Mouse (Mus musculus) Patski (cell line): ENCODE data around the gene Bbip1. TPM values are rescaled to one million over a fixed set of nuclear protein-coding genes. Genes with fewer than 3 reads are reported as not detected.

ENCODE experiments used
- ATAC-seq: fragments of 100-300 bp; one replicate; pipeline ENCODE4 v1.8.0; 2021
- CTCF ChIA-PET: fragments of 350-600 bp; sonication (Branson Sonifier 250); formaldehyde crosslinking; loops from one replicate; lab custom pipeline; 2022; ENCODE audit warnings: inconsistent platforms; lab: Charles Lee
- POLR2A ChIA-PET: fragments of 350-600 bp; sonication (Branson Sonifier 250); formaldehyde crosslinking; loops from one replicate; lab custom pipeline; 2022; ENCODE audit warnings: antibody characterized with exemption, inconsistent platforms; lab: Charles Lee
- DNase-seq: peaks from one replicate; pipeline ENCODE4 v3.0.0-alpha.2; 2011; ENCODE audit warnings: low read depth, low spot score
- H3K27me3 ChIP-seq: fragments of 371-371 bp; one replicate; pipeline ENCODE4 v1.5.1; 2021
- CTCF ChIP-seq: fragments of 100-300 bp; IDR thresholded peaks from one replicate; pipeline ENCODE4 v1.5.1; 2021
- in situ Hi-C: fragments of 300-500 bp; cut with MboI; formaldehyde crosslinking; loops from 3 replicates; pipeline ENCODE4 v1.11.1; 2018; ENCODE audit warnings: low pct_unique_long_range_greater_than_20kb, mixed read lengths
- polyA plus RNA-seq: library from polyadenylated mRNA; unstranded; gene quantifications from one replicate; pipeline ENCODE4 v1.2.3, GENCODE M21; 2021

The Bbip1 gene
- polyA plus RNA-seq, 1 experiment from 2014 or later: 53.0 TPM

DNA sequence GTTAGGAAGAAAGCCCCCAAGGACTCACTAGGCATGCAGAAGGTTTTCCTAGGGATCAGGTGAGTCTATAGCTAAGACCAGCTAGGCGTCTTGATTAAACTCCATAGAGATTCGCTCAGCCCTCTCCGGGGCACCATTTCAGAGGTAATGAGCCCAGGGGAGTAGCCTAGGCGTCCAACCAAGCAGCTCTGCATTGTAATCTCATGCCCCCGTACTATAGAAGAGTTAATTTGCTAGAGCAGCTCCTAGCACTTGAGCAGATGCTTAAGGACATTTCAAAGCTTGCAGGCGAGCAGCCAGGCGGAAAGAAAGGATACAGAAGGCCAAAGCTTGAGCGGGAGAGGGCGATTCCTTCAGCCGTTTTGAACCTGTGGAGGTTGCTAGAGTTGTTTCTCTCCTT, 59.0 kb downstream of the Bbip1 start:
- CTCF ChIA-PET: interaction anchor here (1.6 kb wide), 1 partner anchor 10 kb away, joined by 4 read pairs; no protein-coding TSS in a partner anchor
- POLR2A ChIA-PET: interaction anchor here (1.0 kb wide), 1 partner anchor 17 kb away, joined by 4 read pairs; no protein-coding TSS in a partner anchor
- H3K27me3 ChIP-seq: peaks cover 21% of the 10 kb centered on the region
- no peak for DNase-seq
- in situ Hi-C loops: no loop called here
- no peak for ATAC-seq
- no peak for TF ChIP-seq CTCF

DNA sequence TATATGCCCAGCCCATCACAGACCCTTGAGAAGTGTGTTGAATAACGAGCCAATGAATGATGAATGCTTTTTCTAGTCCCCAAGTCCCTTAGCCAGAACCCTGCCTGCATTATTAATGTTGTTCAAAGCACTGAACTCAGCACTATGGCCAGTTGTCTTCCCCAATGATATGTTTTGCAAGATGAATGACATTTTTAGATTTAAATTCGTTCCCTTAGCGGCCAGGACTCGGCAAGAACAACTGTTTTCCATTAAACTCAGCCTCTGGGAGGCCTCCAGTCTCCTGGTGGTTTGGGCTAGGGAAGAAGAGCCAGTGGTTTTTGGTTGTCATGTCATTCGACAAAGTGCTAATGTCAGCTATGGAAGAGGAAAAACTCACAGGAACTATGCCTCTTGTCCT, 62.6 kb downstream of the Bbip1 start:
- ATAC-seq (no peak), DNase-seq (no peak)
- POLR2A ChIA-PET: no interaction called here
- H3K27me3 ChIP-seq: peaks cover 18% of the 10 kb centered on the region
- CTCF ChIA-PET: no interaction called here
- in situ Hi-C loops: no loop called here
- TF ChIP-seq CTCF: no peak

DNA sequence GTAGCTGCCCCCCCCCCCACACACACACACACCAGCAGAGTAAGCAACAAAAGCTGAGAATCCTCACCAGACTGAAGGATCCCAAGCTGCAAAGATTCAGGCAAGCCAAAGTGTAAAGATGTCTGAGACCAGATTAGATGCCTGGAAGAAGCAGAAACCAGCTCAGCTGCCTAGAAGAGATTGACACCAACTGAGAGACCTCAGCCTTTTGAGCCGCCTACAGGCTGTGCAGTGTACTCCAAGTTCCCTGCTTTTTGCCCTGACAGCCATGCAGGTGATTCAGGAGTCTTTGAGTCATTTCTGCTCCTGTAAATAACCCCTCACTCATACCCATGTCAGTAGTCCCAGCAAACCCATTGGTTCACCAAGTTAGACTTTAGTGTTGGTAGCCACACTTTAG, 64.0 kb downstream of the Bbip1 start:
- ChIA-PET POLR2A (interaction anchor here (0.6 kb wide), 1 partner anchor 14 kb away, joined by 3 read pairs; no protein-coding TSS in a partner anchor), CTCF (no interaction called here)
- in situ Hi-C loops: no loop called here
- ATAC-seq (no peak), DNase-seq (no peak)
- peaks cover 18% of the 10 kb centered on the region for H3K27me3 ChIP-seq
- no peak for TF ChIP-seq CTCF

Other genes with a start within 250 kb of the Bbip1 start
- gene Pdcd4, start 52.4 kb downstream of the Bbip1 start, polyA plus RNA-seq: 101 TPM
- 65.6 TPM for gene Shoc2, start 321 bp downstream of the Bbip1 start, polyA plus RNA-seq
- gene Adra2a, start 99.5 kb upstream of the Bbip1 start, polyA plus RNA-seq: 0.10 TPM